Mouse (Mus musculus): Measurements from ENCODE around the gene Tdpoz3. TPM values are rescaled to one million over a fixed set of nuclear protein-coding genes. Genes with fewer than 3 reads are reported as not detected.

Tdpoz3 gene
- not detected for total RNA-seq (2023)

GRCm38 (mm10) chr3:93825720-93826119 lies at the start of gene Tdpoz3:
Gene Tdpoz3, plus strand, starts transcription at chr3:93826020.

DNA sequence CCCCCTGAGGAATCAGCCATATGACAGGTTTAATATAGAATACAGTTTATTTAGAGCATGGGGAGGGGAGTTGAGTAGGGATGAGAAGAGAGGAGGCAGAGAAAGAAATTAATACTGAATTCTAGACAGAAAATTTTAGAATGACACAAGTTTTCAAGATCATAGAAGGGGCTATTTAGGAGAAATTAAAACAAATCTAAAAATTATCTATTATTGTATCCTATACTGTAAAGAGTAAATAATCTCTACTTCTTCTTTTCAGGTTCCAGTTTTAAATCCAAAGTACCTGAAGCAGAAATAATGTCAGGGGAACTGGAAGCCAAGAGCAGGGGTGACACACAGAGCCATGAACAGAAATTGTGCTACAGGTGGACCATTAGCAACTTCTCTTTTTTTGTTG lies 29.7 kb upstream of the Tdpoz3 start, which contains the start of gene Tdpoz4:
Gene Tdpoz4 (plus strand): TSS at position 301 of the 400 bp plus-strand sequence.

Other genes starting within 250 kb of the Tdpoz3 start
- gene Tdpoz2, start 173.3 kb upstream of the Tdpoz3 start, total RNA-seq (2023), result not detected
- gene Tdpoz1, start 149.7 kb upstream of the Tdpoz3 start, total RNA-seq (2023), result not detected
- gene Gm37596, start 132.9 kb upstream of the Tdpoz3 start, total RNA-seq (2023), result not detected
- not detected for gene Gm5773, start 53.0 kb upstream of the Tdpoz3 start, total RNA-seq (2023)
- not detected for gene Tdpoz4, start 29.6 kb upstream of the Tdpoz3 start, total RNA-seq (2023)
- gene Gm9117, start 117.5 kb downstream of the Tdpoz3 start, total RNA-seq (2023), result not detected
- not detected for gene Tdpoz5, start 135.3 kb downstream of the Tdpoz3 start, total RNA-seq (2023)
- not detected for gene Gm9125, start 228.9 kb downstream of the Tdpoz3 start, total RNA-seq (2023)
- not detected for gene Gm10697, start 246.6 kb downstream of the Tdpoz3 start, total RNA-seq (2023)

All from CD8-positive naive resting alpha-beta T cell, adult 57 days (primary cell).